9 mouse cellular contexts compared by ENCODE assay signal in the genomic region with DNA sequence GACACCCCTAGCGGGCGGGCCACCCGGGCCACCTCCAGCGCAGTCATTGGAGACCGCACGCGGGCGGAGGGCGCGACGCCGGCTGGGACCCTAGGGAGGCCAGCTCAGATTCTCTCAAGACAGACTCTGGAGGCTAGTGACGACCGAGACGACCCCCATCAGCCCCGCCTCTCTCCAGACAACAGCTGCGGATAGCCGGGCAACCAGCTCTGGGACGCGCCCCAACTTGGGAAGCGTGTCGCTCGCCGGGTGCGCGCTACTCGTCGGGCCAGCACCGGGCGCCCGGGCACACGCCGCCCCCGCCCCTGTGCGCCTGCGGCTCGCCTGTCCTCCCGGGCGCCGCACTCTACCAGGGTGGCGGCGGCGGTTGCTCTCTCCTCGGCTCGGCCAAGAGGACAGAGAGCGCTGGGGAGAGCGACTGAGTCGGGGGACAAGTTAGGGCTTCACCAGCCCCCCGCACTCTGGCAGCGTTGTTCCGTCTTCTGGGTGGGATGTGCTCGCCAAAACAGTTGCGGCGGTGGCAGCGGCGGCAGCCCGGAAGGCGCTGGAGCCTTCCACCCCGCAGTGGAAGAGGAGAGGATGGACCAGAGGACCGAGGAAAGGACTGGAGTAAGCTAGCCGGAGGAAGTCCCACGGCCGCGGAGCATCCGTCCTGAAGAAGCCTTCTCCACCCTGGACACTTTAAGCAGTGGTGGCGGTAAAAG. TPM values are rescaled to one million over a fixed set of nuclear protein-coding genes. Genes with fewer than 3 reads are reported as not detected.
DNase-seq lines count a peak whose midpoint lies in the region; ATAC-seq and TF ChIP-seq lines count a peak whose summit lies in the region.
"Had no signal": no experiment of that assay in that cellular context is flagged by ENCODE, and none has a peak within 500 bp of the region (broad histone marks: within the 10 kb centered on the region; RNA-seq: fewer than 3 reads in every experiment).

No protein-coding gene starts in this region.

- peak; percentile 89 for ATAC-seq in embryonic facial prominence, embryonic 14.5 days (ENCODE audit: low read depth)
- ATAC-seq in heart, embryonic 12.5 days (ENCODE audit: insufficient number of reproducible peaks, low FRiP score): peak; percentile 67
- ATAC-seq in midbrain, embryonic 16.5 days: peak; percentile 83

- intact Hi-C loops in left cerebral cortex, adult 2 months (cut with DNase I): loop anchor here (5.0 to 10.0 kb wide), 5 partner anchors 71 to 1777 kb away; no protein-coding TSS in a partner anchor

- peak; percentile 7 for DNase-seq in adrenal gland, postnatal 10 days
- DNase-seq in adrenal gland, adult (ENCODE audit: inconsistent age in 2 of 2, low spot score in 1 of 2): no peak
- peak; percentile 19 for DNase-seq in NIH3T3 (ENCODE audit: low read depth)
- DNase-seq in embryonic facial prominence, embryonic 14.5 days (ENCODE audit: low spot score): peak; percentile 71
- peak; percentile 23 to 55 for DNase-seq in left cerebral cortex, adult 2 months (ENCODE audit: extremely low spot score in 1 of 2, low spot score in 2 of 2)
- no peak for DNase-seq in thymus, adult 2 months

- H3K9me3 ChIP-seq in embryonic facial prominence, embryonic 14.5 days (ENCODE audit: control insufficient read depth, low read length): no peaks in the 10 kb centered on the region
- no peaks in the 10 kb centered on the region for H3K9me3 ChIP-seq in heart, embryonic 12.5 days (replicated peaks)
- no peaks in the 10 kb centered on the region for H3K9me3 ChIP-seq in midbrain, embryonic 16.5 days (replicated peaks; ENCODE audit: control insufficient read depth, low read length, poor library complexity, severe bottlenecking)

- H3K27me3 ChIP-seq in embryonic facial prominence, embryonic 14.5 days (replicated peaks; ENCODE audit: control insufficient read depth, insufficient read depth, low read length): peaks cover 49% of the 10 kb centered on the region
- peaks cover 64% of the 10 kb centered on the region for H3K27me3 ChIP-seq in heart, embryonic 12.5 days (replicated peaks)
- H3K27me3 ChIP-seq in midbrain, embryonic 16.5 days (ENCODE audit: control insufficient read depth, insufficient read depth, low read depth, low read length): 0 out of 2 replicates have a peak, but pooled peaks cover 3% of the 10 kb centered on the region
- no peaks in the 10 kb centered on the region for H3K27me3 ChIP-seq in thymus, adult 2 months (ENCODE audit: control insufficient read depth, insufficient read depth, low read length)

- H3K4me3 ChIP-seq in embryonic facial prominence, embryonic 14.5 days (ENCODE audit: low read depth, low read length): peak overlapping the region; percentile 68
- peak overlapping the region; percentile 60 for H3K4me3 ChIP-seq in heart, embryonic 12.5 days
- peak overlapping the region; percentile 73 for H3K4me3 ChIP-seq in left cerebral cortex, adult 2 months
- H3K4me3 ChIP-seq in midbrain, embryonic 16.5 days (ENCODE audit: low read depth, low read length): peak overlapping the region; percentile 78
- H3K4me3 ChIP-seq in thymus, adult 2 months (ENCODE audit: control insufficient read depth, insufficient read depth, low read length): no peak overlapping the region
- H3K4me3 ChIP-seq: erythroblast, embryonic 14.5 days had no signal

- under 1% methylated on average over 34 of the region's 66 CpGs for WGBS in embryonic facial prominence, embryonic 14.5 days
- WGBS in heart, embryonic 12.5 days: under 1% methylated on average over 66 of the region's 66 CpGs
- under 1% methylated on average over 64 of the region's 66 CpGs for WGBS in midbrain, embryonic 16.5 days
- WGBS in thymus, adult 2 months: 4% methylated on average over 65 of the region's 66 CpGs

- no peaks in the 10 kb centered on the region for H3K4me1 ChIP-seq in embryonic facial prominence, embryonic 14.5 days (ENCODE audit: control insufficient read depth, insufficient read depth, low read length)
- H3K4me1 ChIP-seq in heart, embryonic 12.5 days (replicated peaks): peaks cover 24% of the 10 kb centered on the region
- peaks cover 2% of the 10 kb centered on the region; the same call in 1 of the 2 replicates for H3K4me1 ChIP-seq in midbrain, embryonic 16.5 days (ENCODE audit: control insufficient read depth, insufficient read depth, low read length)
- no peaks in the 10 kb centered on the region for H3K4me1 ChIP-seq in thymus, adult 2 months (replicated peaks; ENCODE audit: control insufficient read depth, insufficient read depth, low read length)

- peak overlapping the region; percentile 69 for H3K9ac ChIP-seq in embryonic facial prominence, embryonic 14.5 days (ENCODE audit: low read depth, low read length)
- peak overlapping the region; percentile 61; the same call in 1 of the 2 replicates for H3K9ac ChIP-seq in heart, embryonic 12.5 days
- H3K9ac ChIP-seq in midbrain, embryonic 16.5 days (ENCODE audit: low read depth, low read length): peak overlapping the region; percentile 77

- no peaks in the 10 kb centered on the region for H3K36me3 ChIP-seq in embryonic facial prominence, embryonic 14.5 days (ENCODE audit: control insufficient read depth, insufficient read depth, low read length)
- H3K36me3 ChIP-seq in heart, embryonic 12.5 days: no peaks in the 10 kb centered on the region
- H3K36me3 ChIP-seq in midbrain, embryonic 16.5 days (ENCODE audit: control insufficient read depth, insufficient read depth, low read length): no peaks in the 10 kb centered on the region
- H3K36me3 ChIP-seq in thymus, adult 2 months (ENCODE audit: control insufficient read depth, insufficient read depth, low read length): no peaks in the 10 kb centered on the region

- TF ChIP-seq POLR2A in thymus, adult 2 months (IDR thresholded peaks at IDR 0.05; ENCODE audit: control insufficient read depth, extremely low read depth, insufficient read depth, low read length, poor library complexity): no peak

- TF ChIP-seq CTCF in left cerebral cortex, adult 2 months (IDR thresholded peaks at IDR 0.05): no peak
- TF ChIP-seq CTCF in thymus, adult 2 months (IDR thresholded peaks at IDR 0.05; ENCODE audit: borderline replicate concordance, control insufficient read depth, extremely low read depth, insufficient read depth, low read length, poor library complexity): no peak

- H3K4me2 ChIP-seq in embryonic facial prominence, embryonic 14.5 days (ENCODE audit: low read depth, low read length): peak overlapping the region; percentile 95
- peak overlapping the region; percentile 98 for H3K4me2 ChIP-seq in heart, embryonic 12.5 days
- H3K4me2 ChIP-seq in midbrain, embryonic 16.5 days (ENCODE audit: low read length): peak overlapping the region; percentile 89

- H3K27ac ChIP-seq in embryonic facial prominence, embryonic 14.5 days (replicated peaks; ENCODE audit: low read depth, low read length): no peak overlapping the region
- H3K27ac ChIP-seq in heart, embryonic 12.5 days (ENCODE audit: poor library complexity, severe bottlenecking): no peak overlapping the region
- peak overlapping the region; percentile 79 for H3K27ac ChIP-seq in left cerebral cortex, adult 2 months
- H3K27ac ChIP-seq in midbrain, embryonic 16.5 days (ENCODE audit: low read length): peak overlapping the region; percentile 78
- no peak overlapping the region for H3K27ac ChIP-seq in thymus, adult 2 months (ENCODE audit: control insufficient read depth, insufficient read depth, low read length)

RNA-seq across cellular contexts. Expression of gene Trhde, which starts 0.5 kb away (rescaled TPM):
- total RNA-seq in adrenal gland, postnatal 10 days (2021): under 1 TPM; 0.15 to 0.24 TPM
- 0.99 and 1.8 TPM in 2 replicates for polyA plus RNA-seq in embryonic facial prominence, embryonic 14.5 days (2014; fragmentation: Nextera tagmentation; extraction: Ambion mirVana)
- 0.03 TPM in 1 of 2 replicates, not detected in the other for polyA plus RNA-seq in heart, embryonic 12.5 days (2016; fragmentation: Nextera tagmentation; extraction: Ambion mirVana)
- 10 to 100 TPM; 29.1 to 29.6 TPM for total RNA-seq in left cerebral cortex, adult 2 months (2021)
- polyA plus RNA-seq in midbrain, embryonic 16.5 days (2015; fragmentation: Nextera tagmentation; extraction: Ambion mirVana): 6.7 and 7.8 TPM in 2 replicates
- 0.05 and 0.09 TPM in 2 replicates for polyA plus RNA-seq in thymus, adult 2 months (2012; rRNA removed)
- polyA plus RNA-seq: erythroblast, embryonic 14.5 days had no signal

Comparison
In these comparisons a context has a peak if more than half of its experiments do, and no peak if none do; other contexts are left out.
1. DNase-seq: peak in adrenal gland, postnatal 10 days (single experiment), NIH3T3 (single experiment), embryonic facial prominence, embryonic 14.5 days (single experiment) and left cerebral cortex, adult 2 months (2 of 2); none in adrenal gland, adult (0 of 2) and thymus, adult 2 months (single experiment).
2. H3K27ac ChIP-seq: peak in left cerebral cortex, adult 2 months (single experiment) and midbrain, embryonic 16.5 days (single experiment); none in embryonic facial prominence, embryonic 14.5 days (single experiment), heart, embryonic 12.5 days (single experiment) and thymus, adult 2 months (single experiment).
3. Peak in every context shown above with its lines, with median percentiles within 50 percentile points of each other: ATAC-seq, H3K4me2 ChIP-seq and H3K9ac ChIP-seq.